Mouse (Mus musculus) brain, embryonic 14.5 days (tissue): ENCODE measurements around the gene Gas6.

Source experiments
- CTCF ChIP-seq: fragments of 200-500 bp; IDR thresholded peaks from 2 replicates; pipeline ENCODE4 v1.5.1; 2012; ENCODE audit warnings: inconsistent platforms, mild to moderate bottlenecking, moderate library complexity, borderline replicate concordance; ENCODE audit not compliant: insufficient read depth, insufficient read length; ENCODE audit errors: extremely low read depth
- POLR2A ChIP-seq: fragments of 200-500 bp; IDR thresholded peaks from 2 replicates; pipeline ENCODE4 v1.6.1; 2012; ENCODE audit warnings: mild to moderate bottlenecking, inconsistent platforms, borderline replicate concordance; ENCODE audit not compliant: poor library complexity, insufficient read depth, insufficient read length, severe bottlenecking; ENCODE audit errors: extremely low read depth

- no peak for TF ChIP-seq CTCF
- no peak for TF ChIP-seq POLR2A
Measured at GRCm38 (mm10) chr8:13448145-13448544, 46.1 kb downstream of the Gas6 start.
